Mouse (Mus musculus): Measurements from ENCODE around the gene Mdh2.

The Mdh2 gene

DNA sequence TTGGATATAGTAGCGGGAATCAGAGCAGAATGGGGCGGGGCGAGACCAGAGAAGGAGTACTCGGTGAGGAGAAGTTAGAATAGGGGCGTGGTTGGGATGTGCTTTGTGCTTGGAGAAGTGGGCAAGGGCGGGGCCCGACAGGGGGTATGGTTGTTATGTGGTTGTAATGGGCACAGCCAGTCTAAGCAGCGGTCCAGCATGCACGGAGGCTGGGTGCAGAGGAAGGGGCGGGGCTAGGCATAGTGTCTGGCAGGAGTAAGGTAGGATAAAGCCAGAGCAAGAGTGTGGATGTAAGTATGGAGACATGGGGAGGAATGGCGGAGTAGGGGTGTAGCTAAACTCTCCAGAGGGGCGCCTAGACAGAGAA, 57.2 kb downstream of the Mdh2 start:
- DNase-seq (ENCODE audit: low spot score in 2 of 2) = no peak

DNA sequence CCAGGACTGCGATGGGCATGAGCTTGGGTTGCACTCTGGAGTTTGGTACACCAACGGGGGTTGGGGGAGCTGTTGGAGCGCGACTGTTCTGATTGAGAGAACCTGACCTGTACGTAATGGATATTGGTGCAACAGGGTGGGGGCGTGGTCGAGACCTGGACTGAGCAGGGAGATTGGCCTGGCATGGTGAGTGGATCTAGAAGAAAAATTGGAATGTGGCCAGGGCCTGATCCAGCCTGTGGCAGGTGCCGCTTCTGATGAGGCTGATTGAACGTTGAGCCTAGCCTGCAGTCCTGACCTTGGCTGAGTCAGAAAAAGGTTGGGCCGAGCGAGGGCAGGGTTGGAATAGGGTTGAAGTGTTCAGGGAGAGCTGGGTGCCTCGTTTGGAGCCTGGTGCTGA, 57.7 kb downstream of the Mdh2 start:
- no peak for DNase-seq (ENCODE audit: low spot score in 2 of 2)

All from cerebellum, postnatal 4 days (tissue).